Mouse (Mus musculus) hindbrain, embryonic 14.5 days (tissue): ENCODE data around the gene Gm5105. TPM values are rescaled to one million over a fixed set of nuclear protein-coding genes. Genes with fewer than 3 reads are reported as not detected.
A peak's percentile ranks its signal among the peaks of the same experiment; 100 is the strongest.

Experiments
- ATAC-seq: fragments of 200-750 bp; cut with Nextera tagmentation; 2 replicates; pipeline ENCODE4 v1.8.0; 2017; ENCODE audit warnings: moderate number of reproducible peaks, mild to moderate bottlenecking, moderate TSS enrichment, moderate library complexity; ENCODE audit not compliant: low FRiP score
- DNase-seq: peaks from one replicate; pipeline ENCODE4 v3.0.0-alpha.2; 2015; ENCODE audit warnings: low spot score
- H3K27ac ChIP-seq: fragments of 300-500 bp; sonication (generic); 2 replicates; pipeline ENCODE4 v1.5.1; 2014; ENCODE audit warnings: mild to moderate bottlenecking, moderate library complexity
- H3K27me3 ChIP-seq: fragments of 300-500 bp; sonication (generic); 2 replicates; pipeline ENCODE4 v1.6.1; 2014; ENCODE audit warnings: mild to moderate bottlenecking, low read length, mixed read lengths; ENCODE audit not compliant: control insufficient read depth, insufficient read depth
- H3K36me3 ChIP-seq: fragments of 300-500 bp; sonication (generic); replicated peaks from 2 replicates; pipeline ENCODE4 v1.6.1; 2014; ENCODE audit not compliant: control insufficient read depth, insufficient read depth
- H3K4me1 ChIP-seq: fragments of 300-500 bp; sonication (generic); replicated peaks from 2 replicates; pipeline ENCODE4 v1.6.1; 2014; ENCODE audit warnings: antibody characterized with exemption, low read length, mixed read lengths; ENCODE audit not compliant: control insufficient read depth, insufficient read depth
- H3K4me2 ChIP-seq: fragments of 300-500 bp; sonication (generic); replicated peaks from 2 replicates; pipeline ENCODE4 v1.6.1; 2014; ENCODE audit warnings: mild to moderate bottlenecking, moderate library complexity
- H3K4me3 ChIP-seq: fragments of 300-500 bp; sonication (generic); replicated peaks from 2 replicates; pipeline ENCODE4 v1.5.1; 2014; ENCODE audit warnings: mild to moderate bottlenecking, low read length
- H3K9ac ChIP-seq: fragments of 300-500 bp; sonication (generic); 2 replicates; pipeline ENCODE4 v1.6.1; 2014
- H3K9me3 ChIP-seq: fragments of 300-500 bp; sonication (generic); 2 replicates; pipeline ENCODE4 v1.6.1; 2016; ENCODE audit warnings: low read length; ENCODE audit not compliant: control insufficient read depth
- WGBS: fragments of 180-500 bp; shearing (Covaris S2); extraction: QIAGEN DNeasy Blood & Tissue Kit; methylation state at CpG from one replicate; pipeline ENCODE4 v1.1.7; 2014; 5-methylcytosine and 5-hydroxymethylcytosine counted together
- polyA plus RNA-seq: library from polyadenylated mRNA; unstranded; fragments of >200 nt; fragmentation: Nextera tagmentation; extraction: Ambion mirVana; gene quantifications from 2 replicates; pipeline ENCODE4 v1.2.1, GENCODE M21; 2014

The Gm5105 gene
- polyA plus RNA-seq, 1 experiment from 2014 or later: 0.29 TPM

GRCm38 (mm10) chr3:138071476-138072073 lies 4.4 kb upstream of the Gm5105 start:
- Histone ChIP-seq H3K9ac (no peak overlapping the region), H3K4me3 (no peak overlapping the region), H3K27me3 (no peaks in the 10 kb centered on the region), H3K9me3 (no peaks in the 10 kb centered on the region), H3K27ac (no peak overlapping the region), H3K4me2 (no peak overlapping the region), H3K36me3 (no peaks in the 10 kb centered on the region), H3K4me1 (peaks cover 6% of the 10 kb centered on the region; the same call in 1 of the 2 replicates)
- DNase-seq (no peak), ATAC-seq (no peak)
- 88% methylated on average over 10 of the region's 10 CpGs for WGBS

GRCm38 (mm10) chr3:138071004-138071403 lies 3.8 kb upstream of the Gm5105 start:
- Histone ChIP-seq H3K4me1 (peaks cover 11% of the 10 kb centered on the region), H3K36me3 (no peaks in the 10 kb centered on the region), H3K9me3 (no peaks in the 10 kb centered on the region), H3K27me3 (no peaks in the 10 kb centered on the region), H3K4me2 (no peak overlapping the region), H3K27ac (no peak overlapping the region), H3K9ac (no peak overlapping the region), H3K4me3 (no peak overlapping the region)
- ATAC-seq (no peak), DNase-seq (no peak)
- 6% methylated on average over 1 of the region's 1 CpGs for WGBS

- no peak overlapping the region for H3K9ac ChIP-seq
- H3K9me3 ChIP-seq: no peaks in the 10 kb centered on the region
- H3K36me3 ChIP-seq: no peaks in the 10 kb centered on the region
- H3K27ac ChIP-seq: no peak overlapping the region
- no peak overlapping the region for H3K4me3 ChIP-seq
- no peak for DNase-seq
- H3K27me3 ChIP-seq: no peaks in the 10 kb centered on the region
- peaks cover 18% of the 10 kb centered on the region for H3K4me1 ChIP-seq
- ATAC-seq: no peak
- no peak overlapping the region for H3K4me2 ChIP-seq
- WGBS: 63% methylated on average over 18 of the region's 18 CpGs
These were observed 2.7 kb upstream of the Gm5105 start for GRCm38 (mm10) chr3:138069756-138070511.

GRCm38 (mm10) chr3:138068103-138068502 lies 915 bp upstream of the Gm5105 start:
- H3K9me3 ChIP-seq: no peaks in the 10 kb centered on the region
- no peaks in the 10 kb centered on the region for H3K36me3 ChIP-seq
- no peak overlapping the region for H3K27ac ChIP-seq
- H3K4me3 ChIP-seq: no peak overlapping the region
- ATAC-seq: no peak
- DNase-seq: no peak
- no peak overlapping the region for H3K4me2 ChIP-seq
- 97% methylated on average over 12 of the region's 12 CpGs for WGBS
- H3K27me3 ChIP-seq: no peaks in the 10 kb centered on the region
- H3K4me1 ChIP-seq: peaks cover 18% of the 10 kb centered on the region
- no peak overlapping the region for H3K9ac ChIP-seq

- Histone ChIP-seq H3K27me3 (no peaks in the 10 kb centered on the region), H3K9me3 (no peaks in the 10 kb centered on the region), H3K9ac (no peak overlapping the region; the same call in 1 of the 2 replicates), H3K4me3 (no peak overlapping the region), H3K36me3 (no peaks in the 10 kb centered on the region), H3K4me2 (peak overlapping the region; percentile 33), H3K4me1 (peaks cover 18% of the 10 kb centered on the region), H3K27ac (no peak overlapping the region)
- DNase-seq: peak; percentile 36
- WGBS: 47% methylated on average over 20 of the region's 20 CpGs
- ATAC-seq: peak; percentile 61; the same call in 1 of the 2 replicates
These were observed 786 bp downstream of the Gm5105 start for GRCm38 (mm10) chr3:138066348-138066856.

GRCm38 (mm10) chr3:138065930-138066329 lies 1.3 kb downstream of the Gm5105 start:
- Histone ChIP-seq H3K9me3 (no peaks in the 10 kb centered on the region), H3K9ac (no peak overlapping the region), H3K4me3 (no peak overlapping the region), H3K27ac (no peak overlapping the region), H3K4me1 (peaks cover 18% of the 10 kb centered on the region), H3K36me3 (no peaks in the 10 kb centered on the region), H3K27me3 (no peaks in the 10 kb centered on the region), H3K4me2 (peak overlapping the region; percentile 33)
- DNase-seq (no peak), ATAC-seq (no peak)
- WGBS: 61% methylated on average over 16 of the region's 16 CpGs

GRCm38 (mm10) chr3:138064732-138065645 lies 2.2 kb downstream of the Gm5105 start, which contains the start of gene 1110002E22Rik:
Gene 1110002E22Rik (plus strand): TSS chr3:138065052.
- 67% methylated on average over 33 of the region's 33 CpGs for WGBS
- H3K9ac ChIP-seq: no peak within 1 kb of the TSS
- peak; percentile 24; the same call in 1 of the 2 replicates for ATAC-seq
- H3K27ac ChIP-seq: no peak within 1 kb of the TSS
- H3K9me3 ChIP-seq: no peaks in the 10 kb centered on the region
- H3K27me3 ChIP-seq: no peaks in the 10 kb centered on the region
- no peak within 1 kb of the TSS for H3K4me3 ChIP-seq
- DNase-seq: no peak
- no peak within 1 kb of the TSS for H3K4me2 ChIP-seq
- peaks cover 18% of the 10 kb centered on the region for H3K4me1 ChIP-seq
- H3K36me3 ChIP-seq: no peaks in the 10 kb centered on the region

GRCm38 (mm10) chr3:138063731-138064329 lies 3.4 kb downstream of the Gm5105 start:
- no peak overlapping the region for H3K4me2 ChIP-seq
- H3K4me1 ChIP-seq: peaks cover 18% of the 10 kb centered on the region
- no peak overlapping the region for H3K4me3 ChIP-seq
- 58% methylated on average over 14 of the region's 14 CpGs for WGBS
- DNase-seq (peak; percentile 46), ATAC-seq (no peak)
- H3K27ac ChIP-seq: no peak overlapping the region
- H3K9me3 ChIP-seq: no peaks in the 10 kb centered on the region
- H3K36me3 ChIP-seq: no peaks in the 10 kb centered on the region
- no peaks in the 10 kb centered on the region for H3K27me3 ChIP-seq
- H3K9ac ChIP-seq: no peak overlapping the region
